Mouse (Mus musculus) WW6 (cell line): Measurements from ENCODE around the gene Cab39l.

ENCODE experiments used
- DNase-seq: peaks from one replicate; pipeline ENCODE4 v3.0.0-alpha.2; 2013; ENCODE audit warnings: low read depth, low spot score

Cab39l gene

DNA sequence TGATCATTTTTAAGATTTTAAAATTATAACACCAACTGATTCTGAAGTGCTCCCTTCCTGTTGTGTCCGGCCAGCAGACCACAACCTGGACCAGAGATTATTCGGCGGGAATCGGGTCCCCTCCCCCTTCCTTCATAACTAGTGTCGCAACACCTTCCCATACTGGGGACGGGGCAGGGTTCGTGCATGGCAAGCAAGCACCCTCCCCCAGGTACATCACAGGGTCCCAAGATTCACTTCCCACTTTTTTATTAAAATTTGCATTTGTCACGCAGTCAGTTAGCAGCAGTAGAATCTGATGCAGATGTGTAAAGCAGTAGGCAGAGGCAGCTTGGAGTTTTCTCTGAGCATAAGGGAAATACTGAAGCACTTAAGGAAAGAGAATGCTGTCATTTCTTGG is 64.1 kb downstream of the Cab39l start:
- DNase-seq: no peak

DNA sequence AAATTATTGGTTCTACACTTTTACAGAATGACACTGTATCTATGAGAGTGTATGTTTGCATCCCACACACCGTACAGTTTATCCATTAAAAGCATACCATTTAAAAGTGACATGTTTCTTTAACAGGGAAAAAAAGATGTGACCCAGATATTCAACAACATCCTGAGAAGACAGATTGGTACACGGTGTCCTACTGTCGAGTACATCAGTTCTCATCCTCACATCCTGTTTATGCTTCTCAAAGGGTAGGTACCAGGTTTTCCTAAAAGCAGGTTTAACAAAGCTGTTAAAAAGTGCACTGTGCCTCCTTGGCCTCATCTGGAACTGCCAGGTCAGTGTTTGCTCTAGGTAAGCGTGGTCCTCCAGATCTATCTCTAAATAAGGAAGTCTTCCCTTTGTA is 65.4 kb downstream of the Cab39l start:
- DNase-seq: no peak

DNA sequence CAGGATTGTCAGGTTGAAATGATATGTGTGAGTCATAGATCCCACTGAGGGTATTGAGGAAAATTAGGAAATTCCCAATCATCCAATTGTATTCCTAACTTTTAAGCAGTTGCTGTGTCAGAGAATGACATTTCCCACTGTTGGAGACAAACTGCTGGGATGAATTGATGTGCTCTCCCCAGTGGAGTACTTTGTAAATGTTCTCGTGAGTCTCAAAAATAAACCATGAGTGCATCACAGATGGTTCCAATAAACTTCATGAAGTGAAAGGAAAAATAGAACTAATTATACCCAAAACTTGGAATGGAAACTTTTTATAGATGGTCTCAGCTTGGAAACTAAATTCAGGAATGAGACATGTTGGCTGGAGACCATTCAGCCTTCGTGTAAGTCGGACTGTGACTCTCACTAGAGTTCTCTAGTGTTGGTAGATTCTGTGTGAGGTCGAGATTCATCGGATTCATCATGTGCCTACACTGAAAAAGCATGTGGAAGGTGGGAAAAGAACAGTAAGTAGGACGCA is 73.2 kb downstream of the Cab39l start:
- no peak for DNase-seq

DNA sequence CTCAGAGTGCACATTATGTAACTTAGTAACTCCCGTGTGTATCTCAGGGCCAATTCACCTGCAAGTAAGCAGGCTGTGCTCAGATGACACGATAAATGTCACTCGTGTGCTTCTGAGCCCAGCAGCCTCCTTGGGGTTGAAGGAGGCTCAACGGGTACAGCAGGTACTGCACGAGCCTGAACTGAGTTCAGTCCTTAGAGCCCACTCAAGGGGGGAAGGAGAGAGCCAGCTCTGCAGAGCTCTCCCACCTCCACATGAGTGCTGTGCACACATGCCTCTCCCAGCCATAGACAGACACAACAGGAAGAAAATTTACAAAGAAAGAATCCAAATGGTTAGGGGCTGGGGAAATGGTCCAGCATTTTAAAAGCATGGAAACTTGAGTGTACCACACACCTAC is 85.1 kb downstream of the Cab39l start:
- DNase-seq: no peak

DNA sequence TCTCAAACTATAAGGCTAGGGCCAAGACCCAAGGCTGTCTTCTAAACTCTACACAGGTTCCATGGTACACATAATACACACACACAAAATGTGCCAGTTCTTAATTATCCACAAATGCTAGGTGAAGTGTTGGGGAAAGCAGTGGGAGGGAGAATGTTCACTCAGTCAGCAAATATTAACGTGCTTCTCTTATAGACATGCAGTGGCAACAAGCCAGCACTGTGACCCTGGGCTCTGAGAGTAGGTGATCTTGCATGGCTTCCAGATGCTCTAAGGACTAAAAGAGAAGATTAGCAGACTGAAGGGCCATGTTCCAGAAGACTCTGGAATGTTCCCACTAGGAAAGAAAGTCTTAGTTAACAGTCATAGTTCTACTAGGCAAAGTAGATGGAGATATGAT is 90.0 kb downstream of the Cab39l start:
- no peak for DNase-seq

DNA sequence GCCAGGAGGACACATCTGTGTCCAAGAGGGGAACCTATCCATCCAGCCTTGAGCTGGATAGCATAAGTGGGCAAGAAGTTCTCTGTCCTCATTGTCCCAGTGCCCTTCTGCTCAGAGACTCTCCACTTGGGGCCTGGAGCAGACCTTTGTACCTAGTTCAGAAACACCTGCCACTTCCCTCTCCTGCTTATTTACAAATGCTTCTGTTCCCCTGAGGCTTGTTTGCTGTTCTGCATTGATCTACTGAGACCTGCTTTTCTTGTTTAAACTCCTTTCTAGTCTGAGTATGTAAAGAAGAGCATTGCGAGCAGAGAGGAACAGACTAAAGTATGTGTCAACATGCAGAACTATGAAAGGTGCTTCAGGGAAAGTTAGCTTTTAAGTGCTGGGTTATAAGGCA is 92.2 kb downstream of the Cab39l start:
- no peak for DNase-seq

DNA sequence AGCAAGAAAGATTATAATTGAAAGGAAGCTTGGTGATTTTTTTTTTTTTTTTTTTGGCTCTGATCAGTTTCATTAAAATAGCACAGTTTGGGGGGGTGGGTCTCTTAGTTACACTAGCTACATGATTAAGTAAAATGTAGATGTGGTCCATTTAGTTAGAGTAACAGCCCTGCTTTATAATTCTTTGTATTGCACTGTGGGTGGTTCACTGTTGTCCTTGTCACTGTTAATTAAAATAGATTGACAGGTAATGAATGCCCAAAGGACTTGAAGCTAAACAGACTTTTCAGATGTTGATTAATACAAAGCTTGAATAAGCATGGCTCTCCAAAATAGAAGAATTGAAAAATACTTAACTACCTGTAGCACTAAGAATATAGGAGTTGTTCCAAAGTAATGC is 93.1 kb downstream of the Cab39l start:
- no peak for DNase-seq

DNA sequence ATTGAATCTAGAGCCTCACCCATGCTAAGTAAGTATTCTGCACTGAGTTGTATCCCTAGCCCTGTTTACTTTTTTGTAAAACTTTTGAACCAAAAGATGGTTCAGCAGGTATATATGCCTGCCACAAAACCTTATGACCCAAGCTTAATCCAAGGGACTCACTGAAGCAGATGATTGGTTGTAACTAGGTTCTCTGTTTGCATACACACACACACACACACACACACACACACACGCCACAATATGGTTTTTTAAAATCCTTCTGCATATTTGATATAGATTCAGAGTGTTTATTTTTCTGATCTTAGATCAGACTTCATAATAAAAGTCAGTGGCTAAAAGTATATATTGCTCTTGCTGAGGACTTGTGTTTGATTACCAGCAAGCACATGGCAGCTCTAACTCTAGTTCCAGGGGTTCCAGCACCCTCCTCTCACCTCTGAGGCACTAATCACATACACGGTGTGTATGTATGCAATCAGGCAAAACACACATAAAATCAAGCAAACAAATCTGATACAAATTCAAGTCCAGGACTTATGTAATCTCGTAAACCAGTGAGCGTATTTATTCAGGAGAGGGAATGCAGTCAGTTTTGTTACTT is 97.2 kb downstream of the Cab39l start:
- no peak for DNase-seq

DNA sequence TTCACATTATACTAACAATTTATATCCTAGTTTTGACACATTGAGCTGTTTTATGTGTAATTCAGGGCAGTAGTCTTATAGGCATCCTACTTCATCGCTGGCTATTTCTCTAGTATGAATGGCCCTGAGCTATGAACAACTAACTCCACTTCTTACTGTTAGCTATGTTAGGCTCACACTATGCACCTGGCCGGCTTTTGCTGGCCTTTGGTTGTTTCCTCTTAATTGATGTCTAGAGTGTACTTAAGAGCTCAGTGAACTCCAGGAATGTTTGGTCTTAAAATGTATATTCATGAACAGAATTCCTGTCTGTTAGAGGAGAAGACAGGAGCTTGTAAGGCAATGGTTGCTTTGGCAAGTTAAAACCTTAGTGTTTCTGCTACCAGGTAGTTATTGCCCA is 99.5 kb downstream of the Cab39l start:
- no peak for DNase-seq

DNA sequence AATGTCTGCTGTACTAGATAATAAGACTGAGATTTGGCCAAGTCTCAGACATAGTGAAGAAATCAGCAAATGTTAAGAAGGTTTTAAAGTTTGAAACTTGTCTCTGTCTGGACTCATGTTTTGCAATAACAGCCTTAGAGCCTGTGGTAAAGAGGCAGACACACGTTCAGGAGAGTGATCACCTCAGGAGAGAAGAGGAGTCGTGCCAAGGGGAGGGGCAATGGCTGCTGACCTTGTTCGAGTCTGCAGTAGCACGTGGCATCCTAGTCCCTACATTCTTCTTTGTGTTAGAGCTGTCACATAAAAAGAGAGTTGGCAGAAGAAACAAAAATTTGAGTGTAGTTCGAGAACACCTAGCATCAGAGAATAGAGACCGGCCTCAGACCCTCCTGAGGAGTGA is 100.0 kb downstream of the Cab39l start:
- no peak for DNase-seq

DNA sequence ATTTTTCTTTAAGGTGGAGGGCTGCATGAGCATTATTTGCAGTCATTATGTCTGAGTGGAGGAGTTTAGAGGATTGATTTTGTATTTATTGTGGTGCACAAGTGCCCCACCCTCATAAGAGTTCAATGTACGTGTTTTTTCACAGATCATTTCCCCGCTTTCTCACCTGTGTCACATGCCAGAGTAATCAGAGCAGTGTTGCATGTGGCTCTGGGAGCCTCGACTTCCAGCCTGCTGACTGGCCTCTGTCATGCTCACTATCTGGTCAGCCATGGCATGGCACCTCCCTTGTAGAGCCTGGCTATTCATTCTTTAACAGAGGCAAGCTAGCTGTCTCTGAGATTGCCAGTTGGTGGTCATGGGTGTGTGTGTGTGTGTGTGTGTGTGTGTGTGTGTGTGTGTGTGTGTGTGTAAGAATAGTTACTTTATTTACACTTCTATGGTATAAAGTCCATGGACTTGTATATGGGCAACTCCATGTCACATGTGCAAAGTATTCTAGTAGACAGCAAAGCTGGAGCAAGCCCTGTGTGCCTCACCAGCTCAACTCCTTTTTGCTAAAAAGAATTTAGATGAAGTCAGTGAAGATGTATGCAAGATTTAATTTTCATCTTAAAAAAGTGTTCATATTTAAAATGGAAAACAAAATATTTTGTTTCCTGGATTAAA is 102.5 kb downstream of the Cab39l start:
- DNase-seq: no peak

DNA sequence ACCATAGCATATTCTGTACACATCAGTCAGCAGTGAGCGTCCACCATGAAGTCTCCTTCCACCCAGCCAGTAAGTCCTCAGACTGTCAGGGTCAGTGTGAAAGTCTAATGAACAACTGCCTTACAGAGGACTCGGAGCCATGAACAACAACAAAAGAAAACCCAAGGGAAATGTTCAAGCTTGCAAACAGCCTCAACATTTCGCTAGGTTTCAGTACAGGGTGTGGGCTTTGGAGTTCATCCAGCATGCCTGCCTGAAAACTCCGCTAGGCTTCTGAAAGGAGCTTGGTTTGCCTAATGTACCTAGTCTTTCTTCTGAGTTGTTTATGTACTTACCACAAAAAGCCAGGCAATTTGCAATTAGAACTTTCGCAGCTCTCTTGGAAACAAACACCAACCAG is 103.2 kb downstream of the Cab39l start:
- no peak for DNase-seq

DNA sequence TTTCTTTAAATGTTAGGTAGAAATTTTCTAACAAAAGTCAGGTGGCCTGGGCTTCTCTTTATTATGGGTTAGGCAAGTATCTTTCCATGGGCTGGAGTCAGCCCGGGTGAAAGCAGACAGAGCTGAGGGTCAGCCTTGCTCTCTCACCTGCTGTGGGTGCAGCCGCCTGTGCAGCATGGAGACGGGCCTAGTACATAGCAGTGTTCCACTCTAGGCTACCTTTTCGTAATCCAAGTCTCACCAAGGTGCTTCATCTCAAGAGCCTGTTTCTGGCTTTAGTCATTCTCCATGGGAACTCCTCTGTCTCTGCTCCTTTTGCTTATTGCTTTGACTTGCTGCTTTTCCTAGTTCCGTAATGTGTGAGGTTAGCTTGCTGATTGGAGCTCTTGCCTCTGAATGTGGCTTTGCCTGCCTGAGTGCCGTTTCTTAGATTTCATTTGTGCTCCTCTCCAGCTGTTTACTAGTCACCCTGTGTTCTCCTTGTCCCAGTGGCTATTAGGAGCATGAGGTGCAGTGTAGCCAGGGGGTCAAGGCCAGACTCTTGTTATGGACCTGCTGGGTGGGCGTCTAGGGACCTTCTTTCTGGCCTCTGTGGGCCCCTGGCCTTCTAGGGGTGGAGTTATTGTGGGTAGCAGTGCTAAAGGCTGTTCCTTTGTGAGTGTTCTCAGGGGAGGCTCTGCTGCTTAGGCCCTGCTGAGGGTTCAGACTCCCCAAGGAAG is 105.5 kb downstream of the Cab39l start:
- no peak for DNase-seq

DNA sequence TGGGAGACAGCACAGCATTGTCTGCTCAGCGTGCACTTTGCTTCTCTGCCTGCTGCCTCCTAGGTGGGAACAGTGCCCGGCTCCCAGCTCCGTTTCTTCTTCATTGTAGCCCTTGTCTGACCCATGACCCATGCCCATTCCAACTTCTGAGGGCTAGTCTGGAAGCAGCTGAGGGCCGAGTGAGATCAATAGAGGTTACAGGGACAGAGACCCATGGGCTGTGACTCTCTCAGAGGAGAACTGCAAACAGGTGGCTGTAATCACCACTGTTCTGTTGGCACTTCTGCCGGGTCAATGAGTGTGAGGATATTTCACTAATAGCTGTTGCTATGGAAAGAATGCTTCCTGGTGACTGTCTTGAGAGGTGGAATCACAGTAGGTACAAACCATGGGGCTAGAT is 106.8 kb downstream of the Cab39l start:
- DNase-seq: no peak

DNA sequence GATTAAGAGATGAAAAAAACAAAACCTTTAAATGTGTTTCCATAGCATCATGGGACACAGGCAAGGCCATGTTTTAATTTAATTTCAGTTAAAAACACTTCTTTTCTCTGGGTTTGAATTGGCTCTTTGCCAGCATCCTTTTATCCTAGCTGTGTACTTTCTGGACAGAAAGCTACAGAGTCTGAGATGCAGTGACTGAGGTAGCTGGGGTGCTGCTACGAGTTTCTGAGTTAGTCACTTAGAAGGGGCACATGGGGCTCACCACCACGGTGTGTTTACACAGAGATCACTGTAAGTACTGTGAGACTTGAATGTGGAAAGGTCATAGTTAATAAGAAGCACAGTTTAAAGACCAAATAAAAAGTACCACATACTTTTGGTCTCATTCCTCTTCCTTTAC is 107.8 kb downstream of the Cab39l start:
- no peak for DNase-seq

DNA sequence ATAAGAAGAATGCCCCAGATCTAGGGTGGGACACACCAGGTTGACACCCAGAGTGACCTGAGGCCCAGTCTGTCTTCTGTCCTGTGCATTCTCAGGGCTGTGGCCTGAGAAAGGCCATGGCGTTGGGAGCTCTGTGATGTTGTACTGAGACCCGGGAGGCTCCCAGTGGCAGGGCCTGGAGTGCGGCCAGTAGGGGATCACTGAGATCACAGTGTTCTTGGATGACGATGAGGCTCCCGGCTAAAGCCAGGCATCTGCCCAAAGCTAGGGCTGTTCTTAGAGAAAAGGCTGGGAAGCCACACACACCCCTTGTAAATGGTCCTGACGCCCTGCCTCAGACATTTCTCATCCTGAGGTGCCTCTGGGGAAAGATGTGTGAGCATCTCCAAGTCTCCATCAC is 108.3 kb downstream of the Cab39l start:
- no peak for DNase-seq

DNA sequence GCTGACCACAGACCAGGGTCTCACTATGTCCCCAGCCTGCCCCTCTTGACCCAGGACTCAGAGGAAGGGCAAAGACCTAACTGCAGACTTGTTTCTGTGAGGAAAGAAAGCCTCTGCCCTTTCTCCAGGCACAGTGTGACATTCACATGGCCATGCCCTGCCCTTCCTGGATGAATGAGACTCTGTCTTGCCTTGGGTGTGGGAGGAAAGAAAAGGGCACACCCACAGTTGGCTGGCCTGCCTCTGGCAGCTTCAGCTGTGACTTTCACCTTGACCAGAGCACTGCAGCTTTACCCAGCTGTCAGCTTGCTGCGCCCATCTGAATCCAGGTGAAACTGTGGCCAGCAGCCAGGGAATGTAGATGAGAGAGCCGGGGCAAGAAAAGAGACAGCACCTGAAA is 110.1 kb downstream of the Cab39l start:
- no peak for DNase-seq

DNA sequence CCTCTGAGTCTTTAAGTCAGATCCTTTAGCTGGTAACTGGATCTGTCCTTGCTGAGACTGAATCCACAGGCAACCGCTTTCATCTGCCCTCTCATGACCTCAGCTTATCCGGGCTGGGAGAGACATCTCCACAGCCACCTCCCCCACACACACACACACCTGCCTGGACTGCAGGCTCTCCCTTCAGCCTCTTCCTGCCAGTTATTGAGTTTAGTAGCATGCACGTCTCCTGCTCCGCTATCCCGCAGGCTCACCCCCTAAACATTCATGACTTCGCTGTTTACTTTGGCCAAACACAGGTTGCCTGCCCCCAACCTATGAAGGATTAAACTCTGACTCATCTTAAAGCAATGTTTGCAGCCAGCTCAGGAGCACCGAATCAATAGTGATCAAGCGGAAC is 111.2 kb downstream of the Cab39l start:
- no peak for DNase-seq

DNA sequence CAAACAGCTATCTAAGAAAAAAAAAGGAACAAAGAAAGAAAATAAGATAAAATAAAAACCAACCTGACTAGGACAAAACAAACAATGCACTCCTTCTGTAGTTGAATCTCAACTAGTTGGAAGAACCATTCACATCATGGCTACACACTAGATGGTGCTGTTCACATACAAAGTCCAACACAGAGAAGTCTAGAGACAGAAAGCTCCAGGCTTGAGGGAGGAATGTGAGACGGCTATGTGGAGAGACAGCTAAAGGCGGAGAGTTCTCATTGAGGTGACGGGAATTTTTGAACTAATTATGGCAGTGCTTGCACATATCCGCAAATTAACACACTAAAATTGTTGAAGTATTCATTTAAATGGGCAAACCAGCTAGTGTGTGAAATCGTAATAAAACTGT is 113.3 kb downstream of the Cab39l start:
- no peak for DNase-seq

DNA sequence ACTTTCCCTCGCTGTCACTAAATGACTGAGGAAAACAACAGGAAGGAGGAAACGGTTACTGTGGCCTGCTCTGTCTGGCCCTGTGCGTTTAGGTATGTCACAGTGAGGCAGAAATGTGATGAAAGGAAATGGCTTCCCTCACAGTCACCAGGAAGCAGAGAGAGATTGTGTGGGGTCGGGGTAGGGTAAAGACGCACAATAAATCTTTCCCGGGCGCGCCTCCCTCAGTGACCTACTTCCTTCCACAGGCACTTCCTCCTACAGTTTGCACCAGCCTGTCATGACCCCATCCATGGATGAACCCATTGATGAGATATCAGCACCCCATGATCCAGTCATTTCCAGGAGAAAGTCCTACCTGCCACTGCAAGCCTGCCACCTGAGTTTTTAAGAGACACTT is 114.2 kb downstream of the Cab39l start:
- no peak for DNase-seq

DNA sequence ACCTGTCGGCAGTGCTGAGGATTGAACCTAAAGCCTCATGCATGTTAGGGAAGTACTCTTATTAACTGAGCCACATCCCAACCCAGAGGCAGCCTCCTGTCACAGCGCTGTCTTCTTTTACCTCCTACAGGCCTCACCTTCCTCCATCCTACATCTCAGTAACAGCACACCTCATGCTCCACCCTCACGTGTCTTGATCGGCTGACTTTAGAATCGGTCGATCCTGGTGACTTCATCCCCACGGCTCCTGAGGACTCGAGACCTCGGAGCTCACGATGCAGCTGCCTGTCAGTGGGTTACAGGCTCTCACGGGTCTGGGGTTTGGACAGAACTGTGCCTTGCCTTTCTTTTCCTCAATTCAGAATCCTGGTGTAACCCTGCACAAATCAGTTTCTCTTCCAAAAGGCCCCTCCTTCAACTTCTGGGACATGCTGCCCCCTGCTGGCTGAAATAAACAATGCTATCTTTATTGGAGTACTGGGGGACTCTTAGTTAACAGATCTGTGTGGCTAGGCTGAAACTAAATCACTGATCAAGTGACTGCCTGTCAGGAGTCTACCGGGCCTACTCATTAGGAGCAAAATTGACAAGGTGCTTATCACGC is 115.3 kb downstream of the Cab39l start:
- DNase-seq: peak; percentile 33

DNA sequence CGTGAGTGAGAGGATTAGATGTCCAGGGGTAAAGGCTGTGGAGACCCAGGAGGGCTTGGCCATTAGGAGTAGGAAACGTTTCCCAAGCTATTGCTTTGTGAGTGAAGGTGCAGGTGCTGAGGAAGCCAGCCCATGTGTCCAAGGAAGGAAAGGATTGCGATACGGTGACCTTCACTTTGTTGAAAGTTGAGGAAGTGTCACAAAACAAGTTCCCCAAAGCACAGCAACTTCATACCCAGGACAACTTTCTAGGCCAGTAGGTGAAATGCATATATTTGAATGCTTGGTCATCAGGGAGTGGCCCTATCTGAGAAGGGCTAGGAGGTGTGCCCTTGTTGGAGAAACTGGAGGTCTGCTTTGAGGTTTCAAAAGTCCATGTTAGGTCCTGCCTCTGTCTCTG is 116.3 kb downstream of the Cab39l start:
- DNase-seq: no peak

DNA sequence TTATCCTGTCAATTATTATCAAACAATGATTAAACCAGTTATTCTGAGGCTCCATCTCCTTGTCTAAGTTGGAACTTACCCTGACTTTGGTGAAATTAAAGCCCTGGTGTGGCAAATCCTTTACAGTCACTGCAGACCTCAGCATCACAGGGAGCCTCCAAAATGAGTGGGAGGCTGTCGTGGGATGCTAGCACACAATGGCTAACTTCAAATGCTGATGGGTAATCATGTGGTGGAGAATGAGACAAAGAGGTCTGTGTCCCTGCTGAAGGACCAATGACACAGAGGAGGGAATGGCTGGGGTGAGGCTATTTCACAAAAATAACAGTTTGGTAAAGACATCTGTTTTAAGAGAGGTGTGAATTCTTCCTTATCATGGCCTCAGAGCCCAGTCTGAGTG is 117.1 kb downstream of the Cab39l start:
- DNase-seq: no peak
